Mouse (Mus musculus): ENCODE measurements around the gene Cflar. TPM values are rescaled to one million over a fixed set of nuclear protein-coding genes. Genes with fewer than 3 reads are reported as not detected.
A peak's percentile ranks its signal among the peaks of the same experiment; 100 is the strongest.

The Cflar gene
- polyA plus RNA-seq, 2 experiments, result 8.2 to 13.4 TPM

GRCm38 (mm10) chr1:58743252-58743651, 31.9 kb downstream of the Cflar start:
- peak overlapping the region; percentile 20 for H3K4me2 ChIP-seq (ENCODE audit: low read depth)
- ATAC-seq (ENCODE audit: insufficient read depth) (peak; percentile 62; the same call in 1 of the 2 replicates), DNase-seq (ENCODE audit: low read depth in 3 of 3, low spot score in 3 of 3) (peak in 2 of 3 experiments; percentile 24 to 27)
- TF ChIP-seq CTCF (IDR thresholded peaks at IDR 0.05; ENCODE audit: low read depth) (no peak), EP300 (IDR thresholded peaks at IDR 0.05; ENCODE audit: low read depth) (peak; percentile 65)
- peaks cover 0 to 13% of the 10 kb centered on the region in 2 experiments; a peak in 2 of 4 replicates for H3K4me1 ChIP-seq (replicated peaks; ENCODE audit: control insufficient read depth in 2 of 2, insufficient read depth in 2 of 2, low read length in 1 of 2)
- H3K9me3 ChIP-seq (ENCODE audit: control insufficient read depth, low read length), result no peaks in the 10 kb centered on the region
- no peak overlapping the region for H3K9ac ChIP-seq (replicated peaks)
- H3K4me3 ChIP-seq (ENCODE audit: insufficient read depth in 1 of 2, low read depth in 2 of 2, low read length in 2 of 2), result no peak overlapping the region
- H3K27me3 ChIP-seq (ENCODE audit: control insufficient read depth, insufficient read depth, low read length), result no peaks in the 10 kb centered on the region
- 15% methylated on average over 6 of the region's 6 CpGs for WGBS (ENCODE audit: insufficient replicate concordance)
- no peak overlapping the region for H3K27ac ChIP-seq
- H3K36me3 ChIP-seq (replicated peaks; ENCODE audit: control insufficient read depth, insufficient read depth, low read depth), result peaks cover 3% of the 10 kb centered on the region; the same call in 1 of the 2 replicates

- no peak for TF ChIP-seq EP300 (IDR thresholded peaks at IDR 0.05; ENCODE audit: low read depth)
- no peaks in the 10 kb centered on the region for H3K9me3 ChIP-seq (ENCODE audit: control insufficient read depth, low read length)
- 74% methylated on average over 7 of the region's 7 CpGs for WGBS (ENCODE audit: insufficient replicate concordance)
- no peaks in the 10 kb centered on the region for H3K27me3 ChIP-seq (ENCODE audit: control insufficient read depth, insufficient read depth, low read length)
- no peak overlapping the region for H3K9ac ChIP-seq (replicated peaks)
- H3K4me2 ChIP-seq (ENCODE audit: low read depth), result no peak overlapping the region
- ATAC-seq (ENCODE audit: insufficient read depth) (no peak), DNase-seq (ENCODE audit: low read depth in 3 of 3, low spot score in 3 of 3) (no peak)
- no peak overlapping the region for H3K27ac ChIP-seq
- H3K4me3 ChIP-seq (ENCODE audit: insufficient read depth in 1 of 2, low read depth in 2 of 2, low read length in 2 of 2), result no peak overlapping the region
- H3K4me1 ChIP-seq (replicated peaks; ENCODE audit: control insufficient read depth in 2 of 2, insufficient read depth in 2 of 2, low read length in 1 of 2), result peaks cover 0 to 13% of the 10 kb centered on the region in 2 experiments; a peak in 2 of 4 replicates
- peaks cover 3% of the 10 kb centered on the region; the same call in 1 of the 2 replicates for H3K36me3 ChIP-seq (replicated peaks; ENCODE audit: control insufficient read depth, insufficient read depth, low read depth)
These were observed 33.3 kb downstream of the Cflar start for GRCm38 (mm10) chr1:58744645-58745044.

- DNase-seq (ENCODE audit: low read depth in 3 of 3, low spot score in 3 of 3) (no peak), ATAC-seq (ENCODE audit: insufficient read depth) (no peak)
- 71% methylated on average over 9 of the region's 9 CpGs for WGBS (ENCODE audit: insufficient replicate concordance)
These were observed 35.6 kb downstream of the Cflar start for GRCm38 (mm10) chr1:58746880-58747279.

GRCm38 (mm10) chr1:58759451-58759850, 48.1 kb downstream of the Cflar start:
- 78% methylated on average over 3 of the region's 3 CpGs for WGBS (ENCODE audit: insufficient replicate concordance)
- Histone ChIP-seq H3K36me3 (replicated peaks; ENCODE audit: control insufficient read depth, insufficient read depth, low read depth) (no peaks in the 10 kb centered on the region; the same call in 1 of the 2 replicates), H3K9me3 (ENCODE audit: control insufficient read depth, low read length) (no peaks in the 10 kb centered on the region), H3K27me3 (ENCODE audit: control insufficient read depth, insufficient read depth, low read length) (no peaks in the 10 kb centered on the region), H3K27ac (no peak overlapping the region), H3K9ac (replicated peaks) (no peak overlapping the region), H3K4me2 (ENCODE audit: low read depth) (no peak overlapping the region), H3K4me3 (ENCODE audit: insufficient read depth in 1 of 2, low read depth in 2 of 2, low read length in 2 of 2) (no peak overlapping the region), H3K4me1 (replicated peaks; ENCODE audit: control insufficient read depth in 2 of 2, insufficient read depth in 2 of 2, low read length in 1 of 2) (no peaks in the 10 kb centered on the region)
- no peak for TF ChIP-seq EP300 (IDR thresholded peaks at IDR 0.05; ENCODE audit: low read depth)
- no peak for TF ChIP-seq CTCF (IDR thresholded peaks at IDR 0.05; ENCODE audit: low read depth)
- ATAC-seq (ENCODE audit: insufficient read depth) (no peak), DNase-seq (ENCODE audit: low read depth in 3 of 3, low spot score in 3 of 3) (no peak)

More at GRCm38 (mm10) chr1:58746880-58747279, 35.6 kb downstream of the Cflar start:
- H3K9me3 ChIP-seq (ENCODE audit: control insufficient read depth, low read length), result no peaks in the 10 kb centered on the region
- H3K9ac ChIP-seq (replicated peaks), result no peak overlapping the region
- H3K36me3 ChIP-seq (replicated peaks; ENCODE audit: control insufficient read depth, insufficient read depth, low read depth), result no peaks in the 10 kb centered on the region; the same call in 1 of the 2 replicates
- H3K4me1 ChIP-seq (replicated peaks; ENCODE audit: control insufficient read depth in 2 of 2, insufficient read depth in 2 of 2, low read length in 1 of 2), result peaks cover 0 to 13% of the 10 kb centered on the region in 2 experiments; a peak in 2 of 4 replicates
- H3K4me3 ChIP-seq (ENCODE audit: insufficient read depth in 1 of 2, low read depth in 2 of 2, low read length in 2 of 2), result no peak overlapping the region
- H3K27ac ChIP-seq, result no peak overlapping the region
- H3K27me3 ChIP-seq (ENCODE audit: control insufficient read depth, insufficient read depth, low read length), result no peaks in the 10 kb centered on the region
- TF ChIP-seq CTCF (IDR thresholded peaks at IDR 0.05; ENCODE audit: low read depth) (peak; percentile 59), EP300 (IDR thresholded peaks at IDR 0.05; ENCODE audit: low read depth) (no peak)
- H3K4me2 ChIP-seq (ENCODE audit: low read depth), result no peak overlapping the region

- ATAC-seq (ENCODE audit: insufficient read depth) (no peak), DNase-seq (ENCODE audit: low read depth in 3 of 3, low spot score in 3 of 3) (no peak)
- no peak overlapping the region for H3K27ac ChIP-seq
- H3K9me3 ChIP-seq (ENCODE audit: control insufficient read depth, low read length), result no peaks in the 10 kb centered on the region
- TF ChIP-seq CTCF (IDR thresholded peaks at IDR 0.05; ENCODE audit: low read depth) (no peak), EP300 (IDR thresholded peaks at IDR 0.05; ENCODE audit: low read depth) (no peak)
- H3K36me3 ChIP-seq (replicated peaks; ENCODE audit: control insufficient read depth, insufficient read depth, low read depth), result no peaks in the 10 kb centered on the region
- no peaks in the 10 kb centered on the region for H3K27me3 ChIP-seq (ENCODE audit: control insufficient read depth, insufficient read depth, low read length)
- no peak overlapping the region for H3K9ac ChIP-seq (replicated peaks)
- H3K4me3 ChIP-seq (ENCODE audit: insufficient read depth in 1 of 2, low read depth in 2 of 2, low read length in 2 of 2), result no peak overlapping the region
- H3K4me2 ChIP-seq (ENCODE audit: low read depth), result no peak overlapping the region
- WGBS (ENCODE audit: insufficient replicate concordance), result 59% methylated on average over 1 of the region's 1 CpGs
- no peaks in the 10 kb centered on the region for H3K4me1 ChIP-seq (replicated peaks; ENCODE audit: control insufficient read depth in 2 of 2, insufficient read depth in 2 of 2, low read length in 1 of 2)
These were observed 49.3 kb downstream of the Cflar start for GRCm38 (mm10) chr1:58760581-58760980.
